Mouse (Mus musculus): ENCODE measurements around the gene Sema4b. TPM values are rescaled to one million over a fixed set of nuclear protein-coding genes. Genes with fewer than 3 reads are reported as not detected.

The Sema4b gene
- total and polyA plus RNA-seq, 3 experiments = 23.9 to 69.0 (median 26.5) TPM

DNA sequence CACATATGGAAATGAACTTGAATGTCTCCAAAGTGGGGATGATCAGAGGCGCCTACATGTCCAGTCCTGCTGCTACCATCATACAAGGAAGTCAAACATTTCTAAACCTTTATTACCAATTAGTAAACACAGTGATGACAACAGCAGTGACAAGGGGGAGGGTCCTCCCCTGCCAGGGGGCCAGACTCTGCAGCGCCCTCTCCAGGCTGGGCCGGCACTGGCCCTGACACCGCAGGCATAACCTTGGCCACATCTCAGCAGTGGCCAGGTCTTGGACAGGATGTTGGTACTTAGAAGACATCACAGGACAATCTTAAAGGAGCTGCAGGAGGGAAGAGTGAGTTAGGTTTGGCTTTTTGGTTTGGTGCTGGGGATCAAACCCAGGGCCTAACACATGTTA lies 40.4 kb downstream of the Sema4b start:
- Histone ChIP-seq H3K27me3 (ENCODE audit: insufficient read depth, low read length) (no peaks in the 10 kb centered on the region), H3K9me3 (replicated peaks) (no peaks in the 10 kb centered on the region), H3K36me3 (replicated peaks) (peaks cover 82% of the 10 kb centered on the region), H3K4me1 (ENCODE audit: insufficient read depth, low read depth, low read length) (peaks cover 49% of the 10 kb centered on the region), H3K4me3 (ENCODE audit: low read depth, low read length) (no peak overlapping the region)
- TF ChIP-seq GATA2 (IDR thresholded peaks at IDR 0.05; ENCODE audit: borderline replicate concordance, low read depth, low read length) (no peak), CTCF (IDR thresholded peaks at IDR 0.05; ENCODE audit: low read depth, low read length) (0 out of 2 replicates have a peak, but pooled peaks have one; percentile 15), TAL1 (conservative IDR thresholded peaks at IDR 0.05; ENCODE audit: low read depth, low read length) (no peak), GATA1 (IDR thresholded peaks at IDR 0.05; ENCODE audit: borderline replicate concordance, low read length) (no peak)
- ATAC-seq (ENCODE audit: extremely low read depth, insufficient number of reproducible peaks, low FRiP score, poor library complexity, severe bottlenecking) (no peak), DNase-seq (ENCODE audit: low spot score) (no peak)

DNA sequence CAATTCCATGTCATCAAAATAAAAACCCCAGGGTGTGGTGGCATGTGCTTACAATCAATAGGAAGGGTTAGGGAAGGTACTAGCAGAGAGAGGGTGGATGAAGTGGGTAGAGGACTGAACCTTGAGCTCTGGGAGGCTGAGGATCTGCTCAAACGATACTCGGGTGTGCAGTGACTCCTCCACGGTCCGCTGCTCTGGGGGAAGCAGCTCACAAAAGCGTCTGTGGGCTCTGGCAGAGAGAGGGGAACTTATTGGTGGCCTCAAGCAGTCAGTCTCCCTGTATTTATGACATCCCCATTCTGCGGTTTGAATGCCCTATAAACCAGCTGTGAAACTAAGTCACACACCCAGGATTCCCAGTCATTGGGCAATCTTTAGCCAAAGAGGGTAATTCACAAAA lies 43.6 kb downstream of the Sema4b start:
- no peak for ATAC-seq (ENCODE audit: extremely low read depth, insufficient number of reproducible peaks, low FRiP score, poor library complexity, severe bottlenecking)
- H3K4me1 ChIP-seq (ENCODE audit: insufficient read depth, low read depth, low read length) = peaks cover 52% of the 10 kb centered on the region
- no peak overlapping the region for H3K4me3 ChIP-seq (ENCODE audit: low read depth, low read length)
- peaks cover 57% of the 10 kb centered on the region for H3K36me3 ChIP-seq (replicated peaks)
- no peak for DNase-seq (ENCODE audit: low spot score)
- TF ChIP-seq POLR2AphosphoS5 (IDR thresholded peaks at IDR 0.05; ENCODE audit: insufficient replicate concordance, low read depth, low read length) (no peak), TAL1 (conservative IDR thresholded peaks at IDR 0.05; ENCODE audit: low read depth, low read length) (no peak), CTCF (IDR thresholded peaks at IDR 0.05; ENCODE audit: low read depth, low read length) (no peak), GATA2 (IDR thresholded peaks at IDR 0.05; ENCODE audit: borderline replicate concordance, low read depth, low read length) (no peak), GATA1 (IDR thresholded peaks at IDR 0.05; ENCODE audit: borderline replicate concordance, low read length) (no peak)
- no peaks in the 10 kb centered on the region for H3K9me3 ChIP-seq (replicated peaks)
- H3K27me3 ChIP-seq (ENCODE audit: insufficient read depth, low read length) = no peaks in the 10 kb centered on the region

- Histone ChIP-seq H3K4me3 (ENCODE audit: low read depth, low read length) (peak overlapping the region; percentile 83), H3K9me3 (replicated peaks) (no peaks in the 10 kb centered on the region), H3K27me3 (ENCODE audit: insufficient read depth, low read length) (no peaks in the 10 kb centered on the region), H3K36me3 (replicated peaks) (peaks cover 57% of the 10 kb centered on the region), H3K4me1 (ENCODE audit: insufficient read depth, low read depth, low read length) (peaks cover 52% of the 10 kb centered on the region)
- ATAC-seq (ENCODE audit: extremely low read depth, insufficient number of reproducible peaks, low FRiP score, poor library complexity, severe bottlenecking) = no peak
- no peak for TF ChIP-seq GATA1 (IDR thresholded peaks at IDR 0.05; ENCODE audit: borderline replicate concordance, low read length)
- TF ChIP-seq CTCF (IDR thresholded peaks at IDR 0.05; ENCODE audit: low read depth, low read length) = no peak
- TF ChIP-seq TAL1 (conservative IDR thresholded peaks at IDR 0.05; ENCODE audit: low read depth, low read length) = no peak
- no peak for TF ChIP-seq GATA2 (IDR thresholded peaks at IDR 0.05; ENCODE audit: borderline replicate concordance, low read depth, low read length)
- no peak for TF ChIP-seq POLR2AphosphoS5 (IDR thresholded peaks at IDR 0.05; ENCODE audit: insufficient replicate concordance, low read depth, low read length)
- DNase-seq (ENCODE audit: low spot score) = no peak
These were observed 45.4 kb downstream of the Sema4b start for GRCm38 (mm10) chr7:80231971-80232488.

DNA sequence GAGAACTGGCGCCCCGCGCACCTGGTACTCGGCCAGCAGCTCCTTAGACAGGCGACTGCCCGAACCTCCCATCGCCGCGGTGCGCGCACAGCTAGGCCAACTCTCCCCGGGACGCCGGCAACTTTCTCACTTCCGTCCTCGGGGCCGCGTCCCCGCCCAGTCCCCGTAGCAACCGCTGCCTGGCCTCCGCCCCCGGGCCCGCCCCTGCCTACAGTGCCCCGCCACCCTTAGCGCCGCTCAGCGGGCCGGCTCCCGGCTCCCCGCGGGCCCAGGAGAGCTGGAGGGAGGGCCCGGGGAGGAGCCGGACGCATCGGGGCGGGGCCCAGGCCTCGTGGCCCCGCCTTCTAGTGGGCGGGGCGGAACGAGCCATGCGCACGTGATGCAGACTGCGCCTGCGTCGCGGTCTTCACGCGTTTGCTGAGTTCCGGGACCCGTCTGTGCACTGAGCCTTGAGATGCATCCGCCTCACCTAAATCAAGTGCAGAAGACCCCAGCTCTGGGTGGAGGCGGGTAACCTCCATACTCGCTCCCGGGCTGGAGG lies 45.9 kb downstream of the Sema4b start, which contains the start of the genes Cib1 and Gdpgp1:
TSS of gene Cib1 (minus strand) at position 325 of the 541 bp plus-strand sequence.
TSS of gene Gdpgp1 (plus strand) at position 377 of the 541 bp plus-strand sequence.
- H3K4me3 ChIP-seq (ENCODE audit: low read depth, low read length) = peak within 1 kb of the TSS; percentile 83
- ATAC-seq (ENCODE audit: extremely low read depth, insufficient number of reproducible peaks, low FRiP score, poor library complexity, severe bottlenecking) = peak; percentile 83
- no peak for TF ChIP-seq TAL1 (conservative IDR thresholded peaks at IDR 0.05; ENCODE audit: low read depth, low read length)
- no peak for TF ChIP-seq POLR2AphosphoS5 (IDR thresholded peaks at IDR 0.05; ENCODE audit: insufficient replicate concordance, low read depth, low read length)
- TF ChIP-seq GATA1 (IDR thresholded peaks at IDR 0.05; ENCODE audit: borderline replicate concordance, low read length) = no peak
- no peak for TF ChIP-seq GATA2 (IDR thresholded peaks at IDR 0.05; ENCODE audit: borderline replicate concordance, low read depth, low read length)
- no peak for TF ChIP-seq CTCF (IDR thresholded peaks at IDR 0.05; ENCODE audit: low read depth, low read length)
- H3K4me1 ChIP-seq (ENCODE audit: insufficient read depth, low read depth, low read length) = peaks cover 51% of the 10 kb centered on the region
- no peaks in the 10 kb centered on the region for H3K27me3 ChIP-seq (ENCODE audit: insufficient read depth, low read length)
- peaks cover 56% of the 10 kb centered on the region for H3K36me3 ChIP-seq (replicated peaks)
- peak; percentile 97 for DNase-seq (ENCODE audit: low spot score)
- no peaks in the 10 kb centered on the region for H3K9me3 ChIP-seq (replicated peaks)

- H3K4me3 ChIP-seq (ENCODE audit: low read depth, low read length) = peak overlapping the region; percentile 83
- ATAC-seq (ENCODE audit: extremely low read depth, insufficient number of reproducible peaks, low FRiP score, poor library complexity, severe bottlenecking) (no peak), DNase-seq (ENCODE audit: low spot score) (no peak)
- H3K27me3 ChIP-seq (ENCODE audit: insufficient read depth, low read length) = no peaks in the 10 kb centered on the region
- TF ChIP-seq CTCF (IDR thresholded peaks at IDR 0.05; ENCODE audit: low read depth, low read length) (no peak), GATA2 (IDR thresholded peaks at IDR 0.05; ENCODE audit: borderline replicate concordance, low read depth, low read length) (no peak), GATA1 (IDR thresholded peaks at IDR 0.05; ENCODE audit: borderline replicate concordance, low read length) (no peak), POLR2AphosphoS5 (IDR thresholded peaks at IDR 0.05; ENCODE audit: insufficient replicate concordance, low read depth, low read length) (no peak), TAL1 (conservative IDR thresholded peaks at IDR 0.05; ENCODE audit: low read depth, low read length) (no peak)
- H3K9me3 ChIP-seq (replicated peaks) = no peaks in the 10 kb centered on the region
- peaks cover 55% of the 10 kb centered on the region for H3K36me3 ChIP-seq (replicated peaks)
- H3K4me1 ChIP-seq (ENCODE audit: insufficient read depth, low read depth, low read length) = peaks cover 42% of the 10 kb centered on the region
These were observed 47.2 kb downstream of the Sema4b start for GRCm38 (mm10) chr7:80233799-80234198.

DNA sequence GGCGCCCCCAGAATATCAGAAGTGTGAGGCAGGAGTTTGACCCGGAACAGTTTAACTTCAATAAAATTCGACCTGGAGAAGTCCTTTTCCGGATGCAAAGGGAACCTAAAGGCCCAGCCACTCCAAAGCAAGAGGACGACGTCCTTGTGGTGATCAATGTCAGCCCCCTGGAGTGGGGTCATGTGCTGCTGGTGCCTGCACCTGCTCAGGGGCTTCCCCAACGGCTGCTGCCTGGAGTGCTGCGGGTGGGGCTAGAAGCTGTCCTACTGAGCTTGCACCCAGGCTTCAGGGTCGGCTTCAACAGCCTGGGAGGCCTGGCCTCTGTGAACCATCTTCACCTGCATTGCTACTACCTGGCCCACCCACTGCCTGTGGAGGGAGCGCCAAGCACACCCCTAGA lies 51.9 kb downstream of the Sema4b start:
- Histone ChIP-seq H3K27me3 (ENCODE audit: insufficient read depth, low read length) (no peaks in the 10 kb centered on the region), H3K36me3 (replicated peaks) (peaks cover 71% of the 10 kb centered on the region), H3K4me1 (ENCODE audit: insufficient read depth, low read depth, low read length) (peaks cover 18% of the 10 kb centered on the region), H3K4me3 (ENCODE audit: low read depth, low read length) (no peak overlapping the region), H3K9me3 (replicated peaks) (no peaks in the 10 kb centered on the region)
- DNase-seq (ENCODE audit: low spot score) (no peak), ATAC-seq (ENCODE audit: extremely low read depth, insufficient number of reproducible peaks, low FRiP score, poor library complexity, severe bottlenecking) (no peak)
- TF ChIP-seq TAL1 (conservative IDR thresholded peaks at IDR 0.05; ENCODE audit: low read depth, low read length) (no peak), CTCF (IDR thresholded peaks at IDR 0.05; ENCODE audit: low read depth, low read length) (no peak), GATA1 (IDR thresholded peaks at IDR 0.05; ENCODE audit: borderline replicate concordance, low read length) (no peak), GATA2 (IDR thresholded peaks at IDR 0.05; ENCODE audit: borderline replicate concordance, low read depth, low read length) (no peak), POLR2AphosphoS5 (IDR thresholded peaks at IDR 0.05; ENCODE audit: insufficient replicate concordance, low read depth, low read length) (no peak)

Measured in G1E (cell line).